Mouse (Mus musculus) ES-E14 (cell line): ENCODE measurements around the gene Tm7sf3. TPM values are rescaled to one million over a fixed set of nuclear protein-coding genes. Genes with fewer than 3 reads are reported as not detected.

ENCODE experiments used
- DNase-seq: peaks from one replicate; pipeline ENCODE4 v3.0.0-alpha.2; 2013; ENCODE audit warnings: low read depth, low spot score
- H3K27ac ChIP-seq: 2 replicates; pipeline ENCODE4 v1.5.1; 2012; ENCODE audit warnings: low read depth, mild to moderate bottlenecking, low read length, moderate library complexity, mixed read lengths; ENCODE audit not compliant: poor library complexity, insufficient read depth, severe bottlenecking
- H3K36me3 ChIP-seq: 2 replicates; pipeline ENCODE4 v1.6.1; 2012; ENCODE audit warnings: mild to moderate bottlenecking, low read length, moderate library complexity, mixed read lengths; ENCODE audit not compliant: control insufficient read depth, poor library complexity, insufficient read depth, severe bottlenecking
- H3K4me1 ChIP-seq, 2 experiments: fragments of 150-350 bp in 1 of 2; sonication (generic) in 1 of 2; 2 replicates each; pipeline ENCODE4 v1.6.1; 2012; ENCODE audit warnings: low read length in 2 of 2, mild to moderate bottlenecking in 1 of 2, mixed read lengths in 1 of 2; ENCODE audit not compliant: control insufficient read depth in 2 of 2, insufficient read depth in 2 of 2, poor library complexity in 1 of 2
- H3K4me3 ChIP-seq, 2 experiments: fragments of 150-350 bp in 1 of 2; sonication (generic) in 1 of 2; 2 replicates each; pipeline ENCODE4 v1.5.1; 2012; ENCODE audit warnings: low read length in 2 of 2, low read depth in 1 of 2, mild to moderate bottlenecking in 1 of 2, mixed read lengths in 1 of 2; ENCODE audit not compliant: insufficient read depth in 1 of 2, poor library complexity in 1 of 2, severe bottlenecking in 1 of 2
- H3K9ac ChIP-seq: 2 replicates; pipeline ENCODE4 v1.6.1; 2012; ENCODE audit warnings: low read depth, mild to moderate bottlenecking, low read length, mixed read lengths; ENCODE audit not compliant: poor library complexity, insufficient read depth, severe bottlenecking
- H3K9me3 ChIP-seq: fragments of 150-350 bp; sonication (generic); 2 replicates; pipeline ENCODE4 v1.6.1; 2012; ENCODE audit warnings: low read depth, mild to moderate bottlenecking, low read length; ENCODE audit not compliant: control insufficient read depth, insufficient read depth
- CHD2 ChIP-seq: IDR thresholded peaks from 2 replicates; pipeline ENCODE4 v1.6.1; 2014; ENCODE audit warnings: mild to moderate bottlenecking, low read depth, low read length, inconsistent platforms
- HCFC1 ChIP-seq: IDR thresholded peaks from 2 replicates; pipeline ENCODE4 v1.6.1; 2012; ENCODE audit warnings: low read length, inconsistent platforms, borderline replicate concordance; ENCODE audit not compliant: insufficient read depth
- MAFK ChIP-seq: IDR thresholded peaks from 2 replicates; pipeline ENCODE4 v1.6.1; 2014; ENCODE audit warnings: mild to moderate bottlenecking, low read depth, low read length, inconsistent platforms; ENCODE audit not compliant: insufficient read depth
- ZC3H11A ChIP-seq: IDR thresholded peaks from 2 replicates; pipeline ENCODE4 v1.6.1; 2012; ENCODE audit warnings: low read depth, mild to moderate bottlenecking, inconsistent platforms, low read length, borderline replicate concordance
- ZNF384 ChIP-seq: IDR thresholded peaks from 2 replicates; pipeline ENCODE4 v1.6.1; 2012; ENCODE audit warnings: low read depth, low read length, inconsistent platforms
- in situ Hi-C, 2 experiments: fragments of 600-800 bp; cut with MboI; formaldehyde crosslinking; loops; one replicate each; pipeline ENCODE4 v1.15.1; 2025; ENCODE audit warnings: low sequenced_read_pairs in 2 of 2, inconsistent platforms in 1 of 2; ENCODE audit not compliant: unreplicated experiment in 2 of 2
- total RNA-seq: library from RNA; depleted of rRNA; stranded (reverse); fragments of 300-350 nt; gene quantifications from 2 replicates; pipeline ENCODE4 v1.2.3, GENCODE M21; 2012

The Tm7sf3 gene
- total RNA-seq, 1 experiment = 99.6 TPM

- DNase-seq = peak; percentile 34
- Histone ChIP-seq H3K4me1 (peaks cover 0 to 4% of the 10 kb centered on the region in 2 experiments; a peak in 2 of 4 replicates), H3K9me3 (no peaks in the 10 kb centered on the region), H3K4me3 (no peak overlapping the region), H3K9ac (no peak overlapping the region), H3K36me3 (no peaks in the 10 kb centered on the region), H3K27ac (no peak overlapping the region)
- in situ Hi-C loops = no loop called here
- TF ChIP-seq ZNF384 (no peak), CHD2 (no peak), MAFK (no peak), HCFC1 (no peak), ZC3H11A (no peak)
Observed at GRCm38 (mm10) chr6:146685781-146686308, 43.2 kb upstream of the Tm7sf3 start.

GRCm38 (mm10) chr6:146683881-146684280 lies 41.3 kb upstream of the Tm7sf3 start:
- H3K4me3 ChIP-seq = no peak overlapping the region
- H3K9ac ChIP-seq = no peak overlapping the region
- in situ Hi-C loops = no loop called here
- DNase-seq = no peak
- TF ChIP-seq MAFK = no peak
- TF ChIP-seq HCFC1 = no peak
- no peak for TF ChIP-seq ZC3H11A
- no peak for TF ChIP-seq CHD2
- TF ChIP-seq ZNF384 = no peak
- H3K27ac ChIP-seq = no peak overlapping the region
- peaks cover 0 to 4% of the 10 kb centered on the region in 2 experiments; a peak in 2 of 4 replicates for H3K4me1 ChIP-seq
- no peaks in the 10 kb centered on the region for H3K9me3 ChIP-seq
- H3K36me3 ChIP-seq = no peaks in the 10 kb centered on the region

- Histone ChIP-seq H3K27ac (no peak overlapping the region), H3K36me3 (no peaks in the 10 kb centered on the region), H3K9me3 (no peaks in the 10 kb centered on the region), H3K4me1 (no peaks in the 10 kb centered on the region), H3K4me3 (no peak overlapping the region), H3K9ac (no peak overlapping the region)
- TF ChIP-seq ZNF384 (no peak), ZC3H11A (no peak), MAFK (no peak), CHD2 (no peak), HCFC1 (no peak)
- no peak for DNase-seq
- in situ Hi-C loops = no loop called here
Observed at GRCm38 (mm10) chr6:146678136-146679070, 35.8 kb upstream of the Tm7sf3 start.

- in situ Hi-C loops = no loop called here
- Histone ChIP-seq H3K27ac (no peak overlapping the region), H3K9me3 (no peaks in the 10 kb centered on the region), H3K4me3 (no peak overlapping the region), H3K36me3 (no peaks in the 10 kb centered on the region), H3K9ac (no peak overlapping the region), H3K4me1 (no peaks in the 10 kb centered on the region)
- no peak for TF ChIP-seq ZC3H11A
- TF ChIP-seq HCFC1 = no peak
- TF ChIP-seq CHD2 = no peak
- no peak for TF ChIP-seq MAFK
- TF ChIP-seq ZNF384 = no peak
- DNase-seq = no peak
Observed at GRCm38 (mm10) chr6:146676904-146677303, 34.3 kb upstream of the Tm7sf3 start.
